14 mouse cellular contexts compared by ENCODE assay signal in the genomic region with DNA sequence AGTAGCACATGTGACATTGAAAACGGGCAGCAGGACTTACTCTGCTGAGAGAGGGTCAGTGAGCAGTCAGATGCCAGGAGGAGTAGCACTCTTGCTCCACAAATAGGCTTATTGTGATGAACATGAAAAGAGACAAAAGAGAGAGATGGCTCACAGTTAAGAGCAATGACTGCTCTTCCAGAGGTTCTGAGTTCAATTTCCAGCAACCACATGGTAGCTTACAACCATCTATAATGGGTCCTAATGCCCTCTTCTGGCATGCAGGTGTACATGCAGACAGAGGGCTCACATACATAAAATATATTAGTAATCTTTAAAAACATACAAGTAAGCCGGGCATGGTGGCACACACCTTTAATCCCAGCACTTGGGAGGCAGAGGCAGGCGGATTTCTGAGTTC.
"Had no signal": no experiment of that assay in that cellular context is flagged by ENCODE, and none has a peak within 500 bp of the region (broad histone marks: within the 10 kb centered on the region; RNA-seq: fewer than 3 reads in every experiment).

No protein-coding gene starts in this region.

- DNase-seq: kidney, adult 2 months; kidney, postnatal 14 days; layer of hippocampus, postnatal 36 days; liver; lung, postnatal 14 days; right cerebral cortex, postnatal 14 days; thymus, postnatal 4 days had no signal

- H3K4me3 ChIP-seq: kidney, embryonic 15.5 days; limb, embryonic 12.5 days; lung, embryonic 15.5 days; megakaryocyte, embryonic 14.5 days had no signal

- H3K4me2 ChIP-seq: kidney, embryonic 15.5 days; limb, embryonic 12.5 days; lung, embryonic 15.5 days; midbrain, embryonic 11.5 days had no signal

- H3K9me3 ChIP-seq: kidney, embryonic 15.5 days; lung, embryonic 15.5 days; megakaryocyte, embryonic 14.5 days had no signal

- ATAC-seq: midbrain, embryonic 16.5 days had no signal

- H3K27ac ChIP-seq: kidney, embryonic 15.5 days; limb, embryonic 12.5 days; lung, embryonic 15.5 days; macrophage had no signal

- H3K27me3 ChIP-seq: kidney, embryonic 15.5 days; limb, embryonic 12.5 days; lung, embryonic 15.5 days; megakaryocyte, embryonic 14.5 days had no signal

- H3K9ac ChIP-seq: kidney, embryonic 15.5 days; limb, embryonic 12.5 days; lung, embryonic 15.5 days had no signal
